Mouse (Mus musculus) lung, adult 2 months (tissue): ENCODE measurements around the gene Srp68.

Experiments used
- CTCF ChIP-seq: fragments of 200-500 bp; IDR thresholded peaks from 2 replicates; pipeline ENCODE4 v1.5.1; 2011; ENCODE audit warnings: mild to moderate bottlenecking, low read length, control low read depth; ENCODE audit not compliant: insufficient read depth
- POLR2A ChIP-seq: fragments of 200-500 bp; IDR thresholded peaks from 2 replicates; pipeline ENCODE4 v1.6.1; 2011; ENCODE audit warnings: low read depth, mild to moderate bottlenecking, control low read depth, low read length, borderline replicate concordance; ENCODE audit errors: extremely low read depth

GRCm38 (mm10) chr11:116267637-116268036 lies 6.4 kb downstream of the Srp68 start:
- TF ChIP-seq CTCF (0 out of 2 replicates have a peak, but pooled peaks have one; percentile 8), POLR2A (no peak)
